Mouse (Mus musculus) limb, embryonic 13.5 days (tissue): ENCODE results near the gene Gpr88. TPM values are rescaled to one million over a fixed set of nuclear protein-coding genes. Genes with fewer than 3 reads are reported as not detected.
"Not testable (repeated sequence)": the region's sequence is repeated elsewhere in the genome, so short reads cannot be mapped to it uniquely, and the experiment has no call there.

ENCODE experiments used
- ATAC-seq: fragments of 200-750 bp; cut with Nextera tagmentation; 2 replicates; pipeline ENCODE4 v1.8.0; 2017; ENCODE audit warnings: low read depth, moderate number of reproducible peaks, moderate TSS enrichment; ENCODE audit not compliant: low FRiP score
- H3K27ac ChIP-seq: fragments of 300-500 bp; sonication (generic); 2 replicates; pipeline ENCODE4 v1.5.1; 2015; ENCODE audit warnings: inconsistent platforms, mild to moderate bottlenecking, moderate library complexity
- H3K27me3 ChIP-seq: fragments of 300-500 bp; sonication (generic); 2 replicates; pipeline ENCODE4 v1.6.1; 2015; ENCODE audit warnings: mild to moderate bottlenecking, inconsistent platforms
- H3K36me3 ChIP-seq: fragments of 300-500 bp; sonication (generic); 2 replicates; pipeline ENCODE4 v1.6.1; 2015; ENCODE audit warnings: inconsistent platforms, mild to moderate bottlenecking, moderate library complexity
- H3K4me1 ChIP-seq: fragments of 300-500 bp; sonication (generic); 2 replicates; pipeline ENCODE4 v1.6.1; 2015; ENCODE audit warnings: inconsistent platforms
- H3K4me2 ChIP-seq: fragments of 300-500 bp; sonication (generic); replicated peaks from 2 replicates; pipeline ENCODE4 v1.6.1; 2015; ENCODE audit warnings: inconsistent platforms, mild to moderate bottlenecking, moderate library complexity
- H3K4me3 ChIP-seq: fragments of 300-500 bp; sonication (generic); 2 replicates; pipeline ENCODE4 v1.5.1; 2015; ENCODE audit warnings: moderate library complexity, mild to moderate bottlenecking, inconsistent platforms
- H3K9ac ChIP-seq: fragments of 300-500 bp; sonication (generic); 2 replicates; pipeline ENCODE4 v1.6.1; 2015; ENCODE audit warnings: mild to moderate bottlenecking, inconsistent platforms
- H3K9me3 ChIP-seq: fragments of 300-500 bp; sonication (generic); 2 replicates; pipeline ENCODE4 v1.6.1; 2016; ENCODE audit warnings: inconsistent platforms
- WGBS: fragments of 180-500 bp; shearing (Covaris S2); methylation state at CpG from one replicate; pipeline ENCODE4 v1.1.7; 2015; 5-methylcytosine and 5-hydroxymethylcytosine counted together
- polyA plus RNA-seq: library from polyadenylated mRNA; unstranded; fragments of >200 nt; fragmentation: Nextera tagmentation; extraction: Ambion mirVana; gene quantifications from 2 replicates; pipeline ENCODE4 v1.2.1, GENCODE M21; 2015

Gpr88 gene
- polyA plus RNA-seq, 1 experiment from 2014 or later: 1.5 TPM

DNA sequence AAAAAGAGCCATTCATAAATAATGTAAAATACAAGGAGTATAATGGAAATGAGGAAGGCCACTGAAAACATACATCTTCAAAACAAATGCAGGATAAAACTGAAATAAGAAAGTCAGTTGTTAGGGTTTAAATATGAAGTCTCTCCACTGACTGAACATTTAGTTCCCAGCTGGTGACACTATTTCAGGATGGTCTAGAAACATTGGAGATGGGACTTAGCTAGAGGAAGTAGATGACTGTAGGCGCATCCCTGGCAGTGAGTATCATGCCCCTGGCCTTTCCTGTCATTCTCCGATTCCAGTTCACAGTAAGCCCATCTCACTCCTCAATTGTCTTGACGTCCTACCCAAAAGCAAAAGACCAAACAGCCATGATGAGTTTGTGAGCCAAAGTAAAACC, 19.8 kb downstream of the Gpr88 start:
- no peaks in the 10 kb centered on the region for H3K27me3 ChIP-seq
- H3K36me3 ChIP-seq: no peaks in the 10 kb centered on the region
- WGBS: 87% methylated on average over 3 of the region's 3 CpGs
- H3K9ac ChIP-seq: no peak overlapping the region
- H3K4me1 ChIP-seq: peaks cover 16% of the 10 kb centered on the region
- no peaks in the 10 kb centered on the region for H3K9me3 ChIP-seq
- H3K27ac ChIP-seq: no peak overlapping the region
- no peak overlapping the region for H3K4me2 ChIP-seq
- H3K4me3 ChIP-seq: no peak overlapping the region
- no peak for ATAC-seq

- Histone ChIP-seq H3K4me3 (no peak overlapping the region), H3K4me2 (no peak overlapping the region), H3K36me3 (no peaks in the 10 kb centered on the region), H3K9me3 (no peaks in the 10 kb centered on the region), H3K4me1 (peaks cover 23% of the 10 kb centered on the region), H3K27ac (no peak overlapping the region), H3K27me3 (no peaks in the 10 kb centered on the region), H3K9ac (no peak overlapping the region)
- ATAC-seq: no peak
- WGBS: 76% methylated on average over 5 of the region's 5 CpGs
Observed at GRCm38 (mm10) chr3:116232763-116233162, 20.5 kb downstream of the Gpr88 start.

DNA sequence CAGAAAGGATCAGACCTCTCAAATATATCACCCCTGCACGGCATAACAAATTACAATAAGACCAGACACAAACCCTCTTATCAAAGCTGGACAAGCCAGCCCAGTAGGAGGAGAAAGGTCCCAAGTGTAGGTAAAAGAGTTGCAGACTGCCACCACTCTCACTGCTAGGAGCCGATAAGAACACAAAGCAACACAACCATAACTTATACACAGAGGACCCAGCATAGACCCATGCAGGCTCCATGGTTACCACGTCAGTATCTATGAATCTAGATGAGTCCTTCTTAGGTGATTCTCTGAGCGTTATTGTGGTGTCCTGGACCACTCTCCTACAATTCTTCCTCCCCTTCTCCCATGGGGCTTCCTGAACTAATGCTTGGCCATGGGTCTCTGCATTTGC, 24.0 kb downstream of the Gpr88 start:
- no peak for ATAC-seq
- Histone ChIP-seq H3K9ac (no peak overlapping the region), H3K4me3 (no peak overlapping the region), H3K27ac (peak overlapping the region; percentile 40; the same call in 1 of the 2 replicates), H3K4me2 (no peak overlapping the region), H3K27me3 (no peaks in the 10 kb centered on the region), H3K9me3 (no peaks in the 10 kb centered on the region), H3K36me3 (no peaks in the 10 kb centered on the region), H3K4me1 (peaks cover 27% of the 10 kb centered on the region)
- 84% methylated on average over 4 of the region's 4 CpGs for WGBS

GRCm38 (mm10) chr3:116228360-116229245, 24.7 kb downstream of the Gpr88 start:
- peak overlapping the region; percentile 21; the same call in 1 of the 2 replicates for H3K4me2 ChIP-seq
- H3K4me1 ChIP-seq: peaks cover 27% of the 10 kb centered on the region
- H3K9ac ChIP-seq: no peak overlapping the region
- whole genome bisulfite sequencing: 37% methylated on average over 11 of the region's 11 CpGs
- peak; percentile 62; the same call in 1 of the 2 replicates for ATAC-seq
- no peak overlapping the region for H3K4me3 ChIP-seq
- H3K9me3 ChIP-seq: no peaks in the 10 kb centered on the region
- no peaks in the 10 kb centered on the region for H3K36me3 ChIP-seq
- peak overlapping the region; percentile 40; the same call in 1 of the 2 replicates for H3K27ac ChIP-seq
- no peaks in the 10 kb centered on the region for H3K27me3 ChIP-seq

GRCm38 (mm10) chr3:116227383-116227782, 25.9 kb downstream of the Gpr88 start:
- ATAC-seq: peak; percentile 28; the same call in 1 of the 2 replicates
- Histone ChIP-seq H3K27ac (no peak overlapping the region), H3K4me3 (no peak overlapping the region), H3K4me2 (no peak overlapping the region), H3K27me3 (0 out of 2 replicates have a peak, but pooled peaks cover 3% of the 10 kb centered on the region), H3K4me1 (peaks cover 34% of the 10 kb centered on the region), H3K36me3 (no peaks in the 10 kb centered on the region), H3K9ac (no peak overlapping the region), H3K9me3 (no peaks in the 10 kb centered on the region)
- 53% methylated on average over 5 of the region's 5 CpGs for WGBS

- WGBS: 87% methylated on average over 6 of the region's 6 CpGs
- H3K27me3 ChIP-seq: 0 out of 2 replicates have a peak, but pooled peaks cover 3% of the 10 kb centered on the region
- no peak overlapping the region for H3K4me2 ChIP-seq
- ATAC-seq: no peak
- H3K4me1 ChIP-seq: peaks cover 35% of the 10 kb centered on the region
- no peak overlapping the region for H3K9ac ChIP-seq
- H3K36me3 ChIP-seq: no peaks in the 10 kb centered on the region
- H3K9me3 ChIP-seq: no peaks in the 10 kb centered on the region
- H3K4me3 ChIP-seq: no peak overlapping the region
- H3K27ac ChIP-seq: no peak overlapping the region; the same call in 1 of the 2 replicates
Observed at GRCm38 (mm10) chr3:116226915-116227314, 26.4 kb downstream of the Gpr88 start.

- Histone ChIP-seq H3K27me3 (0 out of 2 replicates have a peak, but pooled peaks cover 3% of the 10 kb centered on the region), H3K4me2 (peak overlapping the region; percentile 22; the same call in 1 of the 2 replicates), H3K4me1 (peaks cover 26% of the 10 kb centered on the region), H3K27ac (no peak overlapping the region), H3K36me3 (no peaks in the 10 kb centered on the region), H3K9me3 (no peaks in the 10 kb centered on the region), H3K4me3 (no peak overlapping the region), H3K9ac (no peak overlapping the region)
- 39% methylated on average over 17 of the region's 17 CpGs for WGBS
- ATAC-seq: no peak
Observed at GRCm38 (mm10) chr3:116222511-116223243, 30.6 kb downstream of the Gpr88 start.

- Histone ChIP-seq H3K4me1 (peaks cover 23% of the 10 kb centered on the region), H3K4me3 (no peak overlapping the region), H3K9me3 (no peaks in the 10 kb centered on the region), H3K27me3 (0 out of 2 replicates have a peak, but pooled peaks cover 3% of the 10 kb centered on the region), H3K36me3 (no peaks in the 10 kb centered on the region), H3K9ac (no peak overlapping the region), H3K27ac (no peak overlapping the region), H3K4me2 (no peak overlapping the region)
- ATAC-seq: peak; percentile 73; the same call in 1 of the 2 replicates
- 33% methylated on average over 3 of the region's 3 CpGs for WGBS
Observed at GRCm38 (mm10) chr3:116221686-116222010, 31.7 kb downstream of the Gpr88 start.

DNA sequence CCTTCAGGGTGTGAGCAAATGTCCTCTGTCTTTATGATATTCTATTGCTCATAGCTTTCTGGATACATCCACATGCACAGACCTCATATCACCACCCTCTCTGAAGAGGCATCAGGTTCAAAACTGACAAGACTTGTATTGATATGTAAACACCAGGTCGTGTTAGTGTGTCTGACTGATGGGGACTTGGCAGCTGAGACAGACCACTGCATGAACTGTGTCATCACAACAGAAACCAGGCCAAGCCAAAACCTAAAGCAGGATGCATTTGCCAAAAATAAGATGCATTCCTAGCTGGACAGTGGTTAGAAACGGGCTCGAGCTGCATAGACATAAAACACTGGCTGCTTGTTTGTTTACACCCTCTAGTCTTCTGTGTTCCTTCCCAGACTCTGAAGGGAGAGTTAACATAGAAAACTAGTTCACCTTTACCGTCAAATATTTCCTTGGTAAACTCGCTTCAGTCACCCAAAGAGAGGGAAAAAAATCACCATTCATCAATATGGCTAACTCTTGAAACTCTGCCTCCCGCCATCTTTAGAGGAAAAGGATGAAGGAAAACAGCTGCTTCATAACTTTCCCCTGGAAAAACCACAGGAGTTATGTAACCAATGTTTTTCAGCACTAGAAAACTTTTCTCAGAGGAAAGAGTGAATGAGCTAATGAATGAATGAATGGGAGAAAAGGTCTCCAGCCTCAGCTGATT, 32.2 kb downstream of the Gpr88 start:
- H3K27ac ChIP-seq: peak overlapping the region; percentile 33; the same call in 1 of the 2 replicates
- H3K4me2 ChIP-seq: no peak overlapping the region
- H3K27me3 ChIP-seq: 0 out of 2 replicates have a peak, but pooled peaks cover 3% of the 10 kb centered on the region
- H3K9me3 ChIP-seq: no peaks in the 10 kb centered on the region
- ATAC-seq: no peak
- H3K36me3 ChIP-seq: no peaks in the 10 kb centered on the region
- H3K4me1 ChIP-seq: peaks cover 23% of the 10 kb centered on the region
- H3K4me3 ChIP-seq: no peak overlapping the region
- 62% methylated on average over 6 of the region's 6 CpGs for WGBS
- no peak overlapping the region for H3K9ac ChIP-seq

DNA sequence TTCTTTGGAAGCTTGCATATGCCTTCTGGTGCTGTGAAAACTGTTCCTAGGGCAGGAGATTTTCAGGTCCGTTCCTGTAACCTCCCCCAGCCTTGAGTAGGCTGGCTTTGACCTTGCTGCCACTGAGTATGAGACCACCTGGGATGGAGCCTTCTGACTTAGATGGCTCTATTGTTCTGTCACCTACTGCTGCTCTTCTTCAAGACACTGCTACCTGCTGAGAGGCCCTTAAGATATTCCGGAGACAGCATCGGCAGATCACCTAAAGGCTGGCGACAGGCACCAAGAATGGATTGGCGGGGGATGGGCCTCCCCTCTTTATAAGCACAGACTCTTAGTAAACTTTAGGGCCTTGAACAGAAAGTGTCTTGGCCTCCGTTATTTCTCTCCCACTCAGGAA, 35.9 kb downstream of the Gpr88 start:
- not testable (repeated sequence) for H3K4me2 ChIP-seq, ATAC-seq, H3K36me3 ChIP-seq, H3K4me3 ChIP-seq, H3K27me3 ChIP-seq, H3K9ac ChIP-seq, H3K9me3 ChIP-seq, H3K27ac ChIP-seq
- 65% methylated on average over 6 of the region's 6 CpGs for WGBS
- H3K4me1 ChIP-seq: peaks cover 16% of the 10 kb centered on the region

DNA sequence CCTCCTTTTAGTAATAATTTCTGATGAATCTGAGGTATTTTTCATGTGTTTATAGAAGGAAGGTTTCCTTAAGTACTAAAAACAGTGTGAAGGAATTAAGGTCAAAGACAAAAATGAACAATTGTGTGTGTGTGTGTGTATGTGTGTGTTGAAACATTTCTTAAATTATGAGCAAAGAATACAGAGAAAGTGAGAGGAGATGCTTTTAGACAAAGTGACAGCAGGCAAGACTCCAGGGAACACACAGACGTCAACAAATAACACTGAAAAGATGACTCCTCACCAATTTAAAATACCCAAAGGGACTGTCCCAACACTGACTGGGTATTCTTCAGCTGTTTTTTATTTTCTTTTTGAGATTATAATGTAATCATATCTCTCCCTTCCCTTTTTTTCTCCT, 37.0 kb downstream of the Gpr88 start:
- Histone ChIP-seq H3K27me3 (no peaks in the 10 kb centered on the region), H3K4me1 (peaks cover 7% of the 10 kb centered on the region), H3K9me3 (no peaks in the 10 kb centered on the region), H3K9ac (no peak overlapping the region), H3K36me3 (no peaks in the 10 kb centered on the region), H3K27ac (no peak overlapping the region), H3K4me3 (no peak overlapping the region), H3K4me2 (no peak overlapping the region)
- WGBS: 59% methylated on average over 1 of the region's 1 CpGs
- ATAC-seq: no peak

- WGBS: 84% methylated on average over 5 of the region's 5 CpGs
Observed at GRCm38 (mm10) chr3:116211639-116212038, 41.7 kb downstream of the Gpr88 start.

More at GRCm38 (mm10) chr3:116211639-116212038, 41.7 kb downstream of the Gpr88 start:
- Histone ChIP-seq H3K4me1 (peaks cover 7% of the 10 kb centered on the region; the same call in 1 of the 2 replicates), H3K4me3 (no peak overlapping the region), H3K27ac (no peak overlapping the region), H3K36me3 (no peaks in the 10 kb centered on the region), H3K4me2 (no peak overlapping the region), H3K27me3 (no peaks in the 10 kb centered on the region), H3K9ac (no peak overlapping the region), H3K9me3 (no peaks in the 10 kb centered on the region)
- ATAC-seq: no peak
